Comparison of ENCODE assay signal across 8 mouse cellular contexts in the genomic region with DNA sequence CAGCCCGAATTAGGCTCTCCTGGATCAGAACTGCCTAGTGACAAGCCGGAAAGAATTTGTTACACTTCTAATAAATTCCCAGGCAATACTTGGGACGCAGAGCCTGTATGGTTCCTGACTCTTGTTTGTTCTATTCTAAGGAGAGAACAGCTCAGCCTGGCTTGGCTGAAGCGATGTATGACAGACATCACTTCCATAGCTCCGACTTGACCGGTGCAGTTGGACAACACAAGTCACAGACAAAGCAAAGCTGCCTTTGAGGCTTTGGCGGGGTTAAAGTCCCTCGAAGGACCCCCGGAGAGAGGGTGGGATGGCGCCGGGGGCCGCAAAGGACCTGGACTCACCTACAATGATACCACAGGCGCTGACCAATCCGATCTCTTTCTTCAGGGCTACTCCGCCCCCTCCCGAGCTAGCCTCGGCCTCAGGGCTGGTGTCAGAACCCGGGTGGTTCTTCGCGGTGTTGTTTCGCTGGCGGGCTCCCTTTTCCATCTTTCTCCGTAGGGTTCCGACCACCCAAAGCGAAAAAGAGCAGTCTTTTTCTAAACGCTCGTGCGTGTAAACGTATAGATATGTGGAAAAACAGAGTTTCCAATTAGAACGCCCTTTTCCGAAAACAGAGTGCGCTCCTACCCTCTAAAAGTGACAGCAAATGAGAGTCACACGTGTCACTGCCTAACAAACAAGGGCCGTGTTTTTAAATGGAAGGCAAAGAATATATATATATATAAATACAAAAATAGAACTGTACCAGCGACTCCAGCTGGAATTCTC. TPM values are rescaled to one million over a fixed set of nuclear protein-coding genes. Genes with fewer than 3 reads are reported as not detected.
DNase-seq lines count a peak whose midpoint lies in the region; ATAC-seq and TF ChIP-seq lines count a peak whose summit lies in the region.

No protein-coding gene starts in this region.

- peaks cover 44% of the 10 kb centered on the region for H3K27me3 ChIP-seq in embryonic facial prominence, embryonic 13.5 days
- H3K27me3 ChIP-seq in heart, embryonic 11.5 days (ENCODE audit: control insufficient read depth, insufficient read depth, low read length) = peaks cover 19% of the 10 kb centered on the region
- H3K27me3 ChIP-seq in midbrain, embryonic 15.5 days (replicated peaks) = no peaks in the 10 kb centered on the region
- H3K27me3 ChIP-seq in stomach, postnatal 0 days (ENCODE audit: control insufficient read depth, insufficient read depth, low read length) = no peaks in the 10 kb centered on the region; the same call in 1 of the 2 replicates

- H3K27ac ChIP-seq in embryonic facial prominence, embryonic 13.5 days = no peak overlapping the region
- H3K27ac ChIP-seq in heart, embryonic 11.5 days (ENCODE audit: low read depth, low read length) = no peak overlapping the region
- H3K27ac ChIP-seq in midbrain, embryonic 15.5 days = peak overlapping the region; percentile 66
- H3K27ac ChIP-seq in stomach, postnatal 0 days (replicated peaks) = no peak overlapping the region

- peak; percentile 69 for DNase-seq in 416B (ENCODE audit: low read depth)
- peak; percentile 74 for DNase-seq in adrenal gland, postnatal 10 days
- DNase-seq in kidney, adult 9 months = peak; percentile 77
- peak; percentile 24 for DNase-seq in liver
- DNase-seq in stomach, postnatal 0 days (ENCODE audit: low spot score) = peak; percentile 52

- H3K4me3 ChIP-seq in embryonic facial prominence, embryonic 13.5 days = peak overlapping the region; percentile 53
- H3K4me3 ChIP-seq in heart, embryonic 11.5 days (ENCODE audit: low read depth, low read length) = peak overlapping the region; percentile 56
- peak overlapping the region; percentile 48 for H3K4me3 ChIP-seq in midbrain, embryonic 15.5 days
- H3K4me3 ChIP-seq in stomach, postnatal 0 days (ENCODE audit: low read depth, low read length) = peak overlapping the region; percentile 52

- no peak for TF ChIP-seq CTCF in stomach, postnatal 0 days (IDR thresholded peaks at IDR 0.05; ENCODE audit: low read depth)

- WGBS in embryonic facial prominence, embryonic 13.5 days = 2% methylated on average over 35 of the region's 35 CpGs
- 3% methylated on average over 35 of the region's 35 CpGs for WGBS in heart, embryonic 11.5 days (ENCODE audit: insufficient replicate concordance)
- 1% methylated on average over 35 of the region's 35 CpGs for whole genome bisulfite sequencing in midbrain, embryonic 15.5 days
- 3% methylated on average over 35 of the region's 35 CpGs for WGBS in stomach, postnatal 0 days

- H3K4me1 ChIP-seq in embryonic facial prominence, embryonic 13.5 days = peaks cover 11% of the 10 kb centered on the region
- peaks cover 3% of the 10 kb centered on the region; the same call in 1 of the 2 replicates for H3K4me1 ChIP-seq in heart, embryonic 11.5 days (ENCODE audit: control insufficient read depth, insufficient read depth, low read length)
- H3K4me1 ChIP-seq in midbrain, embryonic 15.5 days = peaks cover 13% of the 10 kb centered on the region
- H3K4me1 ChIP-seq in stomach, postnatal 0 days (replicated peaks; ENCODE audit: control insufficient read depth, insufficient read depth) = no peaks in the 10 kb centered on the region

- H3K4me2 ChIP-seq in embryonic facial prominence, embryonic 13.5 days = peak overlapping the region; percentile 90
- peak overlapping the region; percentile 90 for H3K4me2 ChIP-seq in heart, embryonic 11.5 days
- peak overlapping the region; percentile 94 for H3K4me2 ChIP-seq in midbrain, embryonic 15.5 days
- peak overlapping the region; percentile 79 for H3K4me2 ChIP-seq in stomach, postnatal 0 days (replicated peaks; ENCODE audit: low read depth)

- H3K9ac ChIP-seq in embryonic facial prominence, embryonic 13.5 days = peak overlapping the region; percentile 62
- H3K9ac ChIP-seq in heart, embryonic 11.5 days (ENCODE audit: low read depth, low read length) = peak overlapping the region; percentile 66
- H3K9ac ChIP-seq in midbrain, embryonic 15.5 days = peak overlapping the region; percentile 36
- H3K9ac ChIP-seq in stomach, postnatal 0 days (ENCODE audit: low read length) = peak overlapping the region; percentile 50

- H3K9me3 ChIP-seq in embryonic facial prominence, embryonic 13.5 days = no peaks in the 10 kb centered on the region
- no peaks in the 10 kb centered on the region for H3K9me3 ChIP-seq in heart, embryonic 11.5 days (replicated peaks; ENCODE audit: control insufficient read depth, low read length)
- H3K9me3 ChIP-seq in midbrain, embryonic 15.5 days = no peaks in the 10 kb centered on the region
- H3K9me3 ChIP-seq in stomach, postnatal 0 days (ENCODE audit: control insufficient read depth, low read length) = no peaks in the 10 kb centered on the region

- H3K36me3 ChIP-seq in embryonic facial prominence, embryonic 13.5 days = no peaks in the 10 kb centered on the region
- H3K36me3 ChIP-seq in heart, embryonic 11.5 days (ENCODE audit: control insufficient read depth, insufficient read depth, low read length) = no peaks in the 10 kb centered on the region
- no peaks in the 10 kb centered on the region for H3K36me3 ChIP-seq in midbrain, embryonic 15.5 days (replicated peaks)
- no peaks in the 10 kb centered on the region for H3K36me3 ChIP-seq in stomach, postnatal 0 days (ENCODE audit: control insufficient read depth, insufficient read depth, low read length)

- ATAC-seq in embryonic facial prominence, embryonic 13.5 days (ENCODE audit: insufficient number of reproducible peaks, insufficient read depth, low FRiP score, low TSS enrichment, low read depth) = no peak
- no peak for ATAC-seq in heart, embryonic 11.5 days (replicated peaks; ENCODE audit: insufficient number of reproducible peaks, low FRiP score, low TSS enrichment)
- ATAC-seq in midbrain, embryonic 15.5 days (replicated peaks) = peak; percentile 90
- ATAC-seq in stomach, postnatal 0 days (ENCODE audit: low FRiP score, low TSS enrichment) = peak; percentile 63

- no peak for TF ChIP-seq EP300 in stomach, postnatal 0 days (optimal IDR thresholded peaks at IDR 0.05)

RNA-seq across cellular contexts. Expression of gene Slc7a8, which starts 0.7 kb away (rescaled TPM):
- total RNA-seq in adrenal gland, postnatal 10 days (2021) = 10 to 100 TPM; 29.4 to 30.6 TPM
- polyA plus RNA-seq in embryonic facial prominence, embryonic 13.5 days (2015; fragmentation: Nextera tagmentation; extraction: Ambion mirVana) = 2.3 and 2.9 TPM in 2 replicates
- polyA plus RNA-seq in heart, embryonic 11.5 days (2014; fragmentation: Nextera tagmentation; extraction: Ambion mirVana) = 4.8 and 5.6 TPM in 2 replicates
- polyA plus RNA-seq in midbrain, embryonic 15.5 days (2015; fragmentation: Nextera tagmentation; extraction: Ambion mirVana) = 8.9 and 9.9 TPM in 2 replicates
- polyA plus RNA-seq in stomach, postnatal 0 days (2015; fragmentation: Nextera tagmentation; extraction: Ambion mirVana) = 3.1 and 4.2 TPM in 2 replicates

RNA-seq across cellular contexts. Expression of gene Rnf212b, which starts 32.9 kb away (rescaled TPM):
- under 1 TPM in 1 of 2 experiments, not detected in 1; 0.87 TPM for total RNA-seq in adrenal gland, postnatal 10 days (2021)
- polyA plus RNA-seq in embryonic facial prominence, embryonic 13.5 days (2015; fragmentation: Nextera tagmentation; extraction: Ambion mirVana) = not detected in 2 replicates
- polyA plus RNA-seq in heart, embryonic 11.5 days (2014; fragmentation: Nextera tagmentation; extraction: Ambion mirVana) = not detected in 2 replicates
- not detected in 2 replicates for polyA plus RNA-seq in midbrain, embryonic 15.5 days (2015; fragmentation: Nextera tagmentation; extraction: Ambion mirVana)
- not detected in 2 replicates for polyA plus RNA-seq in stomach, postnatal 0 days (2015; fragmentation: Nextera tagmentation; extraction: Ambion mirVana)

Comparison
In these comparisons a context has a peak if more than half of its experiments do, and no peak if none do; other contexts are left out.
1. DNase-seq: peak in every context shown above with its lines; median percentile 77 in kidney, adult 9 months; 74 in adrenal gland, postnatal 10 days; 69 in 416B; 52 in stomach, postnatal 0 days; 24 in liver.
2. ATAC-seq: peak in midbrain, embryonic 15.5 days (single experiment) and stomach, postnatal 0 days (single experiment); none in embryonic facial prominence, embryonic 13.5 days (single experiment) and heart, embryonic 11.5 days (single experiment).
3. Peak in every context shown above with its lines, with median percentiles within 50 percentile points of each other: H3K4me2 ChIP-seq, H3K4me3 ChIP-seq and H3K9ac ChIP-seq.